Mouse (Mus musculus) ES-E14 (cell line): Measurements from ENCODE around the gene Tmub1. TPM values are rescaled to one million over a fixed set of nuclear protein-coding genes. Genes with fewer than 3 reads are reported as not detected.

Experiments
- DNase-seq: peaks from one replicate; pipeline ENCODE4 v3.0.0-alpha.2; 2013; ENCODE audit warnings: low read depth, low spot score
- H3K27ac ChIP-seq: 2 replicates; pipeline ENCODE4 v1.5.1; 2012; ENCODE audit warnings: low read depth, mild to moderate bottlenecking, low read length, moderate library complexity, mixed read lengths; ENCODE audit not compliant: poor library complexity, insufficient read depth, severe bottlenecking
- H3K36me3 ChIP-seq: 2 replicates; pipeline ENCODE4 v1.6.1; 2012; ENCODE audit warnings: mild to moderate bottlenecking, low read length, moderate library complexity, mixed read lengths; ENCODE audit not compliant: control insufficient read depth, poor library complexity, insufficient read depth, severe bottlenecking
- H3K4me1 ChIP-seq, 2 experiments: fragments of 150-350 bp in 1 of 2; sonication (generic) in 1 of 2; 2 replicates each; pipeline ENCODE4 v1.6.1; 2012; ENCODE audit warnings: low read length in 2 of 2, mild to moderate bottlenecking in 1 of 2, mixed read lengths in 1 of 2; ENCODE audit not compliant: control insufficient read depth in 2 of 2, insufficient read depth in 2 of 2, poor library complexity in 1 of 2
- H3K4me3 ChIP-seq, 2 experiments: fragments of 150-350 bp in 1 of 2; sonication (generic) in 1 of 2; 2 replicates each; pipeline ENCODE4 v1.5.1; 2012; ENCODE audit warnings: low read length in 2 of 2, low read depth in 1 of 2, mild to moderate bottlenecking in 1 of 2, mixed read lengths in 1 of 2; ENCODE audit not compliant: insufficient read depth in 1 of 2, poor library complexity in 1 of 2, severe bottlenecking in 1 of 2
- H3K9ac ChIP-seq: 2 replicates; pipeline ENCODE4 v1.6.1; 2012; ENCODE audit warnings: low read depth, mild to moderate bottlenecking, low read length, mixed read lengths; ENCODE audit not compliant: poor library complexity, insufficient read depth, severe bottlenecking
- H3K9me3 ChIP-seq: fragments of 150-350 bp; sonication (generic); 2 replicates; pipeline ENCODE4 v1.6.1; 2012; ENCODE audit warnings: low read depth, mild to moderate bottlenecking, low read length; ENCODE audit not compliant: control insufficient read depth, insufficient read depth
- CHD2 ChIP-seq: IDR thresholded peaks from 2 replicates; pipeline ENCODE4 v1.6.1; 2014; ENCODE audit warnings: mild to moderate bottlenecking, low read depth, low read length, inconsistent platforms
- HCFC1 ChIP-seq: IDR thresholded peaks from 2 replicates; pipeline ENCODE4 v1.6.1; 2012; ENCODE audit warnings: low read length, inconsistent platforms, borderline replicate concordance; ENCODE audit not compliant: insufficient read depth
- MAFK ChIP-seq: IDR thresholded peaks from 2 replicates; pipeline ENCODE4 v1.6.1; 2014; ENCODE audit warnings: mild to moderate bottlenecking, low read depth, low read length, inconsistent platforms; ENCODE audit not compliant: insufficient read depth
- ZC3H11A ChIP-seq: IDR thresholded peaks from 2 replicates; pipeline ENCODE4 v1.6.1; 2012; ENCODE audit warnings: low read depth, mild to moderate bottlenecking, inconsistent platforms, low read length, borderline replicate concordance
- ZNF384 ChIP-seq: IDR thresholded peaks from 2 replicates; pipeline ENCODE4 v1.6.1; 2012; ENCODE audit warnings: low read depth, low read length, inconsistent platforms
- in situ Hi-C, 2 experiments: fragments of 600-800 bp; cut with MboI; formaldehyde crosslinking; loops; one replicate each; pipeline ENCODE4 v1.15.1; 2025; ENCODE audit warnings: low sequenced_read_pairs in 2 of 2, inconsistent platforms in 1 of 2; ENCODE audit not compliant: unreplicated experiment in 2 of 2
- total RNA-seq: library from RNA; depleted of rRNA; stranded (reverse); fragments of 300-350 nt; gene quantifications from 2 replicates; pipeline ENCODE4 v1.2.3, GENCODE M21; 2012

The Tmub1 gene
- total RNA-seq, 1 experiment = 7.8 TPM

- H3K9ac ChIP-seq = no peak overlapping the region
- no peak overlapping the region for H3K27ac ChIP-seq
- no peaks in the 10 kb centered on the region for H3K9me3 ChIP-seq
- no peak overlapping the region for H3K4me3 ChIP-seq
- TF ChIP-seq ZC3H11A (no peak), ZNF384 (no peak), CHD2 (no peak), HCFC1 (no peak), MAFK (no peak)
- peaks cover 0 to 7% of the 10 kb centered on the region in 2 experiments; a peak in 2 of 4 replicates for H3K4me1 ChIP-seq
- in situ Hi-C loops = no loop called here
- H3K36me3 ChIP-seq = peaks cover 8% of the 10 kb centered on the region; the same call in 1 of the 2 replicates
- DNase-seq = no peak
These were observed 42.9 kb downstream of the Tmub1 start for GRCm38 (mm10) chr5:24404594-24405360.

DNA sequence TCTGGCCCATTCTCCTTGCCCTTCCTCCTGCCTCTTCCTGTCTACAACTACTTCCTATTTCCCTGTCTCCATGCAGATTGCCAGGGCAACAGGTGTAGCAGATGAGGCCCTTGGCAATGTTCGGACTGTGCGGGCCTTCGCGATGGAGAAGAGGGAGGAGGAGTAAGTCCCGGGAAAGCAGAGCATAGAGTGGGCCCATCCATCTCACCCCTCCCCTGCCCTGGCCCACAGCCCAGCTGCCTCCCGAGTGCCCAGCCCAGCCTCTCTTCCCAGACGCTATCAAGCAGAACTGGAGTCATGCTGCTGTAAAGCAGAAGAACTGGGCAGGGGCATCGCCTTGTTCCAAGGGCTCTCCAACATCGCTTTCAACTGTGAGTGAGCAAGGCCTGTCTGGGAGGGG lies 45.7 kb downstream of the Tmub1 start:
- TF ChIP-seq MAFK (no peak), ZC3H11A (no peak), CHD2 (no peak), HCFC1 (no peak), ZNF384 (no peak)
- H3K27ac ChIP-seq = no peak overlapping the region
- H3K4me1 ChIP-seq = peaks cover 0 to 7% of the 10 kb centered on the region in 2 experiments; a peak in 2 of 4 replicates
- no peak overlapping the region for H3K4me3 ChIP-seq
- no peak for DNase-seq
- H3K36me3 ChIP-seq = peaks cover 2% of the 10 kb centered on the region; the same call in 1 of the 2 replicates
- no peak overlapping the region for H3K9ac ChIP-seq
- in situ Hi-C loops = no loop called here
- H3K9me3 ChIP-seq = no peaks in the 10 kb centered on the region

GRCm38 (mm10) chr5:24400911-24401605 lies 46.6 kb downstream of the Tmub1 start:
- Histone ChIP-seq H3K4me3 (no peak overlapping the region), H3K36me3 (peaks cover 2% of the 10 kb centered on the region; the same call in 1 of the 2 replicates)
- in situ Hi-C loops = no loop called here

GRCm38 (mm10) chr5:24400362-24400761 lies 47.3 kb downstream of the Tmub1 start:
- DNase-seq = no peak
- in situ Hi-C loops = no loop called here
- TF ChIP-seq CHD2 (no peak), ZC3H11A (no peak)
- Histone ChIP-seq H3K4me3 (no peak overlapping the region), H3K27ac (no peak overlapping the region), H3K9me3 (no peaks in the 10 kb centered on the region), H3K36me3 (peaks cover 2% of the 10 kb centered on the region; the same call in 1 of the 2 replicates), H3K4me1 (peaks cover 0 to 5% of the 10 kb centered on the region in 2 experiments; a peak in 2 of 4 replicates), H3K9ac (no peak overlapping the region)

More at GRCm38 (mm10) chr5:24400911-24401605, 46.6 kb downstream of the Tmub1 start:
- Histone ChIP-seq H3K27ac (no peak overlapping the region), H3K4me1 (peaks cover 0 to 7% of the 10 kb centered on the region in 2 experiments; a peak in 2 of 4 replicates), H3K9ac (no peak overlapping the region), H3K9me3 (no peaks in the 10 kb centered on the region)
- TF ChIP-seq ZNF384 (no peak), CHD2 (no peak), ZC3H11A (no peak), HCFC1 (no peak), MAFK (no peak)
- no peak for DNase-seq
